Mouse (Mus musculus) forebrain, postnatal 0 days (tissue): ENCODE measurements around the gene Gabarapl2. TPM values are rescaled to one million over a fixed set of nuclear protein-coding genes. Genes with fewer than 3 reads are reported as not detected.

Experiments used
- ATAC-seq: fragments of 200-750 bp; cut with Nextera tagmentation; 2 replicates; pipeline ENCODE4 v1.8.0; 2017; ENCODE audit warnings: mild to moderate bottlenecking, moderate library complexity
- DNase-seq: peaks from one replicate; pipeline ENCODE4 v3.0.0-alpha.2; 2015
- H3K27ac ChIP-seq: fragments of 300-500 bp; sonication (generic); 2 replicates; pipeline ENCODE4 v1.5.1; 2014; ENCODE audit warnings: low read depth, mild to moderate bottlenecking, antibody characterized with exemption, low read length, moderate library complexity, mixed read lengths
- H3K27me3 ChIP-seq: fragments of 300-500 bp; sonication (generic); 2 replicates; pipeline ENCODE4 v1.6.1; 2014; ENCODE audit warnings: mild to moderate bottlenecking, low read length, mixed read lengths; ENCODE audit not compliant: insufficient read depth
- H3K36me3 ChIP-seq: fragments of 300-500 bp; sonication (generic); 2 replicates; pipeline ENCODE4 v1.6.1; 2014; ENCODE audit warnings: mild to moderate bottlenecking, moderate library complexity; ENCODE audit not compliant: insufficient read depth
- H3K4me1 ChIP-seq: fragments of 300-500 bp; sonication (generic); 2 replicates; pipeline ENCODE4 v1.6.1; 2014; ENCODE audit warnings: antibody characterized with exemption; ENCODE audit not compliant: insufficient read depth
- H3K4me2 ChIP-seq: fragments of 300-500 bp; sonication (generic); 2 replicates; pipeline ENCODE4 v1.6.1; 2014; ENCODE audit warnings: low read depth, mild to moderate bottlenecking, moderate library complexity
- H3K4me3 ChIP-seq: fragments of 300-500 bp; sonication (generic); 2 replicates; pipeline ENCODE4 v1.5.1; 2014; ENCODE audit warnings: low read depth, low read length, mixed read lengths
- H3K9ac ChIP-seq: fragments of 300-500 bp; sonication (generic); 2 replicates; pipeline ENCODE4 v1.6.1; 2014; ENCODE audit warnings: mild to moderate bottlenecking
- H3K9me3 ChIP-seq: fragments of 300-500 bp; sonication (generic); 2 replicates; pipeline ENCODE4 v1.6.1; 2016; ENCODE audit warnings: low read length
- CTCF ChIP-seq: sonication (generic); IDR thresholded peaks from 2 replicates; pipeline ENCODE4 v1.5.1; 2016; ENCODE audit warnings: antibody characterized with exemption, control low read depth, low read depth
- WGBS: fragments of 180-500 bp; shearing (Covaris S2); extraction: QIAGEN DNeasy Blood & Tissue Kit; methylation state at CpG from one replicate; pipeline ENCODE4 v1.1.7; 2014; 5-methylcytosine and 5-hydroxymethylcytosine counted together
- polyA plus RNA-seq: library from polyadenylated mRNA; unstranded; fragments of >200 nt; fragmentation: Nextera tagmentation; extraction: Ambion mirVana; gene quantifications from 2 replicates; pipeline ENCODE4 v1.2.1, GENCODE M21; 2015
- total RNA-seq: library from RNA; depleted of rRNA; stranded (reverse); fragments of >200 nt; gene quantifications from 2 replicates; pipeline ENCODE4 v1.2.3, GENCODE M21; 2014; rRNA removed

The Gabarapl2 gene
- total RNA-seq (155 and 165 TPM in 2 replicates), polyA plus RNA-seq (484 and 489 TPM in 2 replicates)

GRCm38 (mm10) chr8:111940171-111941100, at the start of gene Gabarapl2:
TSS of gene Gabarapl2 (plus strand) at chr8:111940703.
- under 1% methylated on average over 65 of the region's 65 CpGs for WGBS
- peak; percentile 100 for ATAC-seq

DNA sequence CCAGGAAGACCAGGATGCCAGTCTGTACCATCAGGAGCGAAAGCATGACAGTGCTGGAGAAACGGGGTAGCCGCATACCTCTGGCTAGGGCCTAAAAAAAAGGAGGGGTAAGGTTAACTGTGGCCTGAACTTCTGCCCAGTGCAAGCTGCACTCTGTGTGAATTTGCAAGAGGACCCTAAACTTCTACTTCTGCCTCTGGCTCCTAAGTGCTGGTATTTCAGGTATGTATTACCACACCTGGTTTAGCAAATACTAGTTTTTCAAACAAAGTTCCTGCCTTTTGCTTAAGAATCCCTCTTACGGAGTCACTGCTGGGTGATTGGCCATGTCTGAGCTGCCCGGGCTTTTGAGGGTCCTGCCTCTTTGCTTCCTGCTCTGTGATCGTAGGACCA, 49.6 kb upstream of the Gabarapl2 start:
- no peaks in the 10 kb centered on the region for H3K4me1 ChIP-seq
- H3K27me3 ChIP-seq = peaks cover 13% of the 10 kb centered on the region
- ATAC-seq (no peak), DNase-seq (no peak)
- H3K27ac ChIP-seq = no peak overlapping the region
- no peak for TF ChIP-seq CTCF
- no peak overlapping the region for H3K9ac ChIP-seq
- no peaks in the 10 kb centered on the region for H3K9me3 ChIP-seq
- no peak overlapping the region; the same call in 1 of the 2 replicates for H3K4me2 ChIP-seq
- H3K4me3 ChIP-seq = no peak overlapping the region
- no peaks in the 10 kb centered on the region for H3K36me3 ChIP-seq
- WGBS = 62% methylated on average over 6 of the region's 6 CpGs

More at GRCm38 (mm10) chr8:111940171-111941100, at the start of gene Gabarapl2:
- Histone ChIP-seq H3K27ac (peak within 1 kb of the TSS; percentile 74), H3K4me1 (0 out of 2 replicates have a peak, but pooled peaks cover 12% of the 10 kb centered on the region), H3K9ac (peak within 1 kb of the TSS; percentile 84), H3K36me3 (peaks cover 25% of the 10 kb centered on the region), H3K9me3 (no peaks in the 10 kb centered on the region), H3K27me3 (no peaks in the 10 kb centered on the region), H3K4me3 (peak within 1 kb of the TSS; percentile 100), H3K4me2 (peak within 1 kb of the TSS; percentile 94)
- peak; percentile 97 for DNase-seq
- TF ChIP-seq CTCF = 0 out of 2 replicates have a peak, but pooled peaks have one; percentile 19

DNA sequence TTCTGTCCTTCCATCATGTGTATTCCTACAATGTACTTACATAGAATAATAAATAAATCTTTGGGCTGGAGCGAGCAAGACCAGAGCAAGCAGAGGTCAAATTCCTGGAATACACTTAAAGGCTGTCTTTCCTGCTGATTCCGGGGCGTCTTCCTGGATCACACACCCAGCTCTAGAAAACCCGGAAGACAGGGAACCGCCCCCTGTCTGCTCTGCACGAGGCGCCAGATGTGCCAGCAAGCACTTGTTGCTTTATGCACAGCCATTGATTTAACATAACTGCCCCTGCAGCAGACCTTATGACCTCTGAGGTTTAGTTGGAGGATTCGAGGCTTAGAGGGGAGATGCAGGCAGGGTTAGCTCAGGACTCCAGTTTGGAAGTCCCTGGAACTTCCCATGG, 48.5 kb upstream of the Gabarapl2 start:
- 62% methylated on average over 8 of the region's 8 CpGs for WGBS
- TF ChIP-seq CTCF = no peak
- Histone ChIP-seq H3K27me3 (peaks cover 13% of the 10 kb centered on the region), H3K36me3 (no peaks in the 10 kb centered on the region), H3K4me2 (no peak overlapping the region), H3K4me1 (no peaks in the 10 kb centered on the region), H3K27ac (no peak overlapping the region), H3K9ac (no peak overlapping the region), H3K9me3 (no peaks in the 10 kb centered on the region), H3K4me3 (no peak overlapping the region)
- no peak for ATAC-seq
- DNase-seq = no peak

- Histone ChIP-seq H3K4me3 (no peak overlapping the region), H3K27me3 (peaks cover 13% of the 10 kb centered on the region), H3K36me3 (no peaks in the 10 kb centered on the region), H3K9ac (no peak overlapping the region), H3K4me2 (no peak overlapping the region), H3K4me1 (no peaks in the 10 kb centered on the region), H3K9me3 (no peaks in the 10 kb centered on the region), H3K27ac (no peak overlapping the region)
- ATAC-seq = no peak
- DNase-seq = no peak
- no peak for TF ChIP-seq CTCF
- WGBS = 66% methylated on average over 5 of the region's 5 CpGs
These were observed 47.9 kb upstream of the Gabarapl2 start for GRCm38 (mm10) chr8:111892615-111893014.

DNA sequence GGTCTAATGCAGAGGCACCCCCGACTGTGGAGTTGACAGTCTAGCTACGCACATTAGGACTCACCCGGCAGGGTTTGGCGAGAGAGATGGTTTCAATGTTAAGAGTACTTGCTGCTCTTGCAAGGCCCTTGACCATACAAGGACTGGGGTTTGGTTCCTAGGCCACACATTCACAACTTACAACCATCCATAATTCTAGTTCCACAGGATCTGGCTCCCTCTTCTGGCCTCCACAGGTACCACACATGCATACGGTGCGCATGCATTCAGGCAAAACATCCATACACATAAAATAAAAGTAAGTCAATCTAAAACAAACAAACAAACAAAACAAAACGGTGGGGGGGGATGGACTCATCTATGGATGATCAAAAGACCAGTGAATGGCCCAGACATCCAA, 45.5 kb upstream of the Gabarapl2 start:
- Histone ChIP-seq H3K4me2 (no peak overlapping the region), H3K4me1 (no peaks in the 10 kb centered on the region), H3K36me3 (no peaks in the 10 kb centered on the region), H3K27ac (no peak overlapping the region), H3K27me3 (peaks cover 13% of the 10 kb centered on the region), H3K9me3 (no peaks in the 10 kb centered on the region), H3K4me3 (no peak overlapping the region), H3K9ac (no peak overlapping the region)
- ATAC-seq (no peak), DNase-seq (no peak)
- WGBS = 88% methylated on average over 7 of the region's 7 CpGs
- peak; percentile 36 for TF ChIP-seq CTCF

GRCm38 (mm10) chr8:111898586-111898985, 41.9 kb upstream of the Gabarapl2 start:
- TF ChIP-seq CTCF = no peak
- H3K4me3 ChIP-seq = no peak overlapping the region
- no peak for ATAC-seq
- no peak overlapping the region for H3K27ac ChIP-seq
- H3K9me3 ChIP-seq = no peaks in the 10 kb centered on the region
- H3K36me3 ChIP-seq = no peaks in the 10 kb centered on the region
- DNase-seq = no peak
- H3K4me2 ChIP-seq = no peak overlapping the region
- H3K27me3 ChIP-seq = no peaks in the 10 kb centered on the region
- H3K9ac ChIP-seq = no peak overlapping the region
- no peaks in the 10 kb centered on the region for H3K4me1 ChIP-seq
- WGBS = 39% methylated on average over 10 of the region's 10 CpGs

GRCm38 (mm10) chr8:111902080-111902479, 38.4 kb upstream of the Gabarapl2 start:
- no peak overlapping the region for H3K27ac ChIP-seq
- no peaks in the 10 kb centered on the region for H3K36me3 ChIP-seq
- no peak for TF ChIP-seq CTCF
- no peaks in the 10 kb centered on the region for H3K27me3 ChIP-seq
- no peak overlapping the region for H3K9ac ChIP-seq
- no peak for DNase-seq
- H3K4me2 ChIP-seq = no peak overlapping the region
- no peak for ATAC-seq
- no peaks in the 10 kb centered on the region for H3K9me3 ChIP-seq
- H3K4me3 ChIP-seq = no peak overlapping the region
- H3K4me1 ChIP-seq = no peaks in the 10 kb centered on the region
- 46% methylated on average over 5 of the region's 5 CpGs for WGBS
